Mouse (Mus musculus) lung, adult 2 months (tissue): Measurements from ENCODE around the gene Sntb2. TPM values are rescaled to one million over a fixed set of nuclear protein-coding genes. Genes with fewer than 3 reads are reported as not detected.
"Not testable (repeated sequence)": the region's sequence is repeated elsewhere in the genome, so short reads cannot be mapped to it uniquely, and the experiment has no call there.

Source experiments
- DNase-seq: peaks from one replicate; pipeline ENCODE4 v3.0.0; 2022
- H3K4me1 ChIP-seq: fragments of 200-500 bp; 2 replicates; pipeline ENCODE4 v1.6.1; 2011; ENCODE audit warnings: low read length; ENCODE audit not compliant: control insufficient read depth, insufficient read depth
- H3K4me3 ChIP-seq: fragments of 200-500 bp; replicated peaks from 2 replicates; pipeline ENCODE3; 2011; ENCODE audit warnings: low read depth, mild to moderate bottlenecking, control low read depth, low read length; ENCODE audit errors: extremely low read depth
- CTCF ChIP-seq: fragments of 200-500 bp; IDR thresholded peaks from 2 replicates; pipeline ENCODE4 v1.5.1; 2011; ENCODE audit warnings: mild to moderate bottlenecking, low read length, control low read depth; ENCODE audit not compliant: insufficient read depth
- POLR2A ChIP-seq: fragments of 200-500 bp; IDR thresholded peaks from 2 replicates; pipeline ENCODE4 v1.6.1; 2011; ENCODE audit warnings: low read depth, mild to moderate bottlenecking, control low read depth, low read length, borderline replicate concordance; ENCODE audit errors: extremely low read depth
- WGBS: fragments of 180-500 bp; shearing (Covaris S2); methylation state at CpG from one replicate; pipeline ENCODE4 v1.1.7; 2018; 5-methylcytosine and 5-hydroxymethylcytosine counted together
- polyA plus RNA-seq: library from polyadenylated mRNA; depleted of rRNA; stranded (reverse); fragments of >200 nt; gene quantifications from 2 replicates; pipeline ENCODE4 v1.2.3, GENCODE M21; 2012

The Sntb2 gene
- polyA plus RNA-seq, 1 experiment: 12.1 TPM

GRCm38 (mm10) chr8:106906635-106907034 is 28.9 kb upstream of the Sntb2 start:
- Histone ChIP-seq H3K4me1 (peaks cover 3% of the 10 kb centered on the region), H3K4me3 (no peak overlapping the region)
- WGBS: 90% methylated on average over 6 of the region's 6 CpGs
- no peak for DNase-seq
- TF ChIP-seq POLR2A (no peak), CTCF (no peak)

- WGBS: 75% methylated on average over 6 of the region's 6 CpGs
- DNase-seq: no peak
- Histone ChIP-seq H3K4me3 (no peak overlapping the region), H3K4me1 (no peaks in the 10 kb centered on the region)
- TF ChIP-seq POLR2A (no peak), CTCF (no peak)
These were observed 28.1 kb upstream of the Sntb2 start for GRCm38 (mm10) chr8:106907450-106907849.

- WGBS: 46% methylated on average over 7 of the region's 7 CpGs
- H3K4me1 ChIP-seq: no peaks in the 10 kb centered on the region
- DNase-seq: no peak
- H3K4me3 ChIP-seq: no peak overlapping the region
- TF ChIP-seq POLR2A (no peak), CTCF (no peak)
These were observed 27.3 kb upstream of the Sntb2 start for GRCm38 (mm10) chr8:106908291-106908690.

- WGBS: 94% methylated on average over 10 of the region's 10 CpGs
- H3K4me1 ChIP-seq: no peaks in the 10 kb centered on the region
- TF ChIP-seq POLR2A: no peak
- no peak for TF ChIP-seq CTCF
- DNase-seq: no peak
- H3K4me3 ChIP-seq: no peak overlapping the region
These were observed 21.9 kb upstream of the Sntb2 start for GRCm38 (mm10) chr8:106913631-106914030.

- TF ChIP-seq CTCF (no peak), POLR2A (no peak)
- H3K4me1 ChIP-seq: no peaks in the 10 kb centered on the region
- H3K4me3 ChIP-seq: no peak overlapping the region
- no peak for DNase-seq
- 79% methylated on average over 8 of the region's 8 CpGs for WGBS
These were observed 15.7 kb upstream of the Sntb2 start for GRCm38 (mm10) chr8:106919721-106920394.

- DNase-seq: no peak
- TF ChIP-seq POLR2A (no peak), CTCF (no peak)
- Histone ChIP-seq H3K4me3 (no peak overlapping the region), H3K4me1 (no peaks in the 10 kb centered on the region)
- WGBS: 93% methylated on average over 5 of the region's 5 CpGs
These were observed 15.2 kb upstream of the Sntb2 start for GRCm38 (mm10) chr8:106920395-106920741.

GRCm38 (mm10) chr8:106924057-106924456 is 11.5 kb upstream of the Sntb2 start:
- DNase-seq: no peak
- TF ChIP-seq POLR2A (no peak), CTCF (no peak)
- no peaks in the 10 kb centered on the region for H3K4me1 ChIP-seq
- no peak overlapping the region for H3K4me3 ChIP-seq
- 85% methylated on average over 4 of the region's 4 CpGs for WGBS

GRCm38 (mm10) chr8:106924904-106925349 is 10.6 kb upstream of the Sntb2 start:
- WGBS: 47% methylated on average over 8 of the region's 8 CpGs
- DNase-seq: no peak
- Histone ChIP-seq H3K4me1 (no peaks in the 10 kb centered on the region), H3K4me3 (no peak overlapping the region)
- TF ChIP-seq CTCF (no peak), POLR2A (no peak)

- WGBS: 80% methylated on average over 4 of the region's 4 CpGs
- Histone ChIP-seq H3K4me3 (no peak overlapping the region), H3K4me1 (no peaks in the 10 kb centered on the region)
- no peak for TF ChIP-seq CTCF
- TF ChIP-seq POLR2A: no peak
- no peak for DNase-seq
These were observed 10.1 kb upstream of the Sntb2 start for GRCm38 (mm10) chr8:106925446-106925845.

- Histone ChIP-seq H3K4me3 (no peak overlapping the region), H3K4me1 (0 out of 2 replicates have a peak, but pooled peaks cover under 1% of the 10 kb centered on the region)
- no peak for DNase-seq
- 62% methylated on average over 4 of the region's 4 CpGs for WGBS
- TF ChIP-seq POLR2A (no peak), CTCF (peak; percentile 54)
These were observed 8.3 kb upstream of the Sntb2 start for GRCm38 (mm10) chr8:106927247-106927646.

GRCm38 (mm10) chr8:106928182-106928581 is 7.4 kb upstream of the Sntb2 start:
- not testable (repeated sequence) for H3K4me3 ChIP-seq, H3K4me1 ChIP-seq, DNase-seq
- WGBS: 91% methylated on average over 11 of the region's 11 CpGs
